Mouse (Mus musculus) thymus, adult 2 months (tissue): ENCODE measurements around the gene Kars. TPM values are rescaled to one million over a fixed set of nuclear protein-coding genes. Genes with fewer than 3 reads are reported as not detected.

ENCODE experiments used
- DNase-seq: peaks from one replicate; pipeline ENCODE4 v3.0.0; 2021
- H3K27ac ChIP-seq: fragments of 200-500 bp; 2 replicates; pipeline ENCODE4 v1.5.1; 2012; ENCODE audit warnings: low read length, control low read depth; ENCODE audit not compliant: control insufficient read depth, insufficient read depth
- H3K27me3 ChIP-seq: fragments of 200-500 bp; 2 replicates; pipeline ENCODE4 v1.6.1; 2012; ENCODE audit warnings: mild to moderate bottlenecking, low read length, moderate library complexity, mixed read lengths; ENCODE audit not compliant: control insufficient read depth, insufficient read depth
- H3K36me3 ChIP-seq: fragments of 200-500 bp; 2 replicates; pipeline ENCODE4 v1.6.1; 2012; ENCODE audit warnings: mild to moderate bottlenecking, low read length, moderate library complexity; ENCODE audit not compliant: control insufficient read depth, insufficient read depth
- H3K4me1 ChIP-seq: fragments of 200-500 bp; replicated peaks from 2 replicates; pipeline ENCODE4 v1.6.1; 2012; ENCODE audit warnings: low read length; ENCODE audit not compliant: control insufficient read depth, insufficient read depth
- H3K4me3 ChIP-seq: fragments of 200-500 bp; 2 replicates; pipeline ENCODE4 v1.5.1; 2012; ENCODE audit warnings: mild to moderate bottlenecking, low read length, control low read depth, moderate library complexity; ENCODE audit not compliant: control insufficient read depth, insufficient read depth
- CTCF ChIP-seq: fragments of 200-500 bp; IDR thresholded peaks from 2 replicates; pipeline ENCODE4 v1.5.1; 2012; ENCODE audit warnings: mild to moderate bottlenecking, control low read depth, low read length, moderate library complexity, borderline replicate concordance; ENCODE audit not compliant: control insufficient read depth, poor library complexity, insufficient read depth; ENCODE audit errors: extremely low read depth
- POLR2A ChIP-seq: fragments of 200-500 bp; IDR thresholded peaks from 2 replicates; pipeline ENCODE4 v1.6.1; 2012; ENCODE audit warnings: mild to moderate bottlenecking, low read length, control low read depth, moderate library complexity; ENCODE audit not compliant: control insufficient read depth, poor library complexity, insufficient read depth; ENCODE audit errors: extremely low read depth
- WGBS: fragments of 180-500 bp; shearing (Covaris S2); methylation state at CpG from one replicate; pipeline ENCODE4 v1.1.7; 2018; 5-methylcytosine and 5-hydroxymethylcytosine counted together
- polyA plus RNA-seq: library from polyadenylated mRNA; depleted of rRNA; stranded (reverse); fragments of >200 nt; gene quantifications from 2 replicates; pipeline ENCODE4 v1.2.3, GENCODE M21; 2012; rRNA removed

Gene Kars
- polyA plus RNA-seq, 1 experiment, result 54.5 TPM

DNA sequence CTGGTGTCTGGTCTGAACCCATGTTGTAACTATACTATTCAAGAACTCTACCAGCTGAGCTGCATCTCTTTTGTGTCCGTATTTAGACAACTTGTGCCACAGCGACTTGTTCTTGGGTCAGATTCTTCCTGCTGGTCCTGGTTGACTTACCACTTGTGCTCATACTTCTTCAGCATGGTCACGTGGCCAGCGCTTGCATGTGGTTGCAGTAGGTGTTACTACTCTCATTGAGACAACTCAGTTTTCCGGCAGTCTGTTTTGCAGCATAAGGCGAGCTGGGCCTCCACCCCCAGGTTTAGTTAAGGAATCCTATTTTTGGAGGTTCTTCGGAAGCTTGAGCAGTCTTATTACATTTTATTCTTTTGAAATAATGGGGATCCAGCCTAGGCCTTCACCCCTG lies 59.8 kb downstream of the Kars start:
- no peak for TF ChIP-seq CTCF
- TF ChIP-seq POLR2A, result no peak
- WGBS, result 97% methylated on average over 7 of the region's 7 CpGs
- no peak overlapping the region for H3K27ac ChIP-seq
- no peak overlapping the region for H3K4me3 ChIP-seq
- DNase-seq, result no peak
- peaks cover 13% of the 10 kb centered on the region for H3K4me1 ChIP-seq
- H3K36me3 ChIP-seq, result peaks cover 26% of the 10 kb centered on the region
- no peaks in the 10 kb centered on the region for H3K27me3 ChIP-seq

DNA sequence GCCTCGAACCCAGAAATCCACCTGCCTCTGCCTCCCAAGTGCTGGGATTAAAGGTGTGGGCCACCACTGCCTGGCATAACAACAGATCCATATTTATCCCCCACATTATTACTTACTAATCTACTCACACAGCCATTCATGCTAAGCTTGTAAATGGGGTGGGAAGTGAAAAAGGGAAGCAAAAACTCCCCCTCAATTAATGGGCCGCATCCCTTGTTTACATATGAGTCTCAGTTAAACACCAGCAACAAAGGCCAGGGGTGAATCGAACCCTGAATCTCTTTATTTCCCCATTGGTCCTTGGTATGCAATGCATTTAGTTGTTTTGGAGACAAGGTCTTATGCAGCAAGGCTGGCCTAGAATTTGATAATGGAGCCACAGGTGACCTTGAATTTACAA lies 60.3 kb downstream of the Kars start:
- WGBS, result 95% methylated on average over 3 of the region's 3 CpGs
- no peak for DNase-seq
- Histone ChIP-seq H3K36me3 (peaks cover 26% of the 10 kb centered on the region), H3K27ac (no peak overlapping the region), H3K4me1 (peaks cover 9% of the 10 kb centered on the region), H3K27me3 (no peaks in the 10 kb centered on the region), H3K4me3 (no peak overlapping the region)
- TF ChIP-seq CTCF (no peak), POLR2A (no peak)

DNA sequence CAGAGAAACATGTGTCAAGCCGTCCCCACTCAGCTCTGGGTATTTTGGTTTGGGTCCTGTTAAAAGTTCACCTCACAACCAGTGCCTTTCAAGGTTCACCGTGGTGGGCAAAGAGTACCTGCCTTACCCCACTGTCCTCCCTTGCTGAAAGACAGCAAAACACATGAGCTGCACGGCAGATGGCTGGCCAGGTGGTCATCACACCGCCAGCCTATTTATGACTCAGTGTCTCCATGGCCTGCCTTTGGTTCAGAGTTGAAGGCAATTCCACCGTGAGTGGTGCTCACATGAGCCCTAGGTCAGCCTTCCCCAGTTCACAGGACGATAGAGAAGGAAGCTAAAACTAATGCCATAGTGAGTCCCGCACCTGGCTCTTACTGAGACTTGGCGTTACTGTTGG lies 63.2 kb downstream of the Kars start:
- Histone ChIP-seq H3K27me3 (no peaks in the 10 kb centered on the region), H3K36me3 (peaks cover 35% of the 10 kb centered on the region), H3K27ac (no peak overlapping the region), H3K4me3 (no peak overlapping the region), H3K4me1 (no peaks in the 10 kb centered on the region)
- WGBS, result 96% methylated on average over 8 of the region's 8 CpGs
- no peak for DNase-seq
- TF ChIP-seq POLR2A (no peak), CTCF (no peak)

DNA sequence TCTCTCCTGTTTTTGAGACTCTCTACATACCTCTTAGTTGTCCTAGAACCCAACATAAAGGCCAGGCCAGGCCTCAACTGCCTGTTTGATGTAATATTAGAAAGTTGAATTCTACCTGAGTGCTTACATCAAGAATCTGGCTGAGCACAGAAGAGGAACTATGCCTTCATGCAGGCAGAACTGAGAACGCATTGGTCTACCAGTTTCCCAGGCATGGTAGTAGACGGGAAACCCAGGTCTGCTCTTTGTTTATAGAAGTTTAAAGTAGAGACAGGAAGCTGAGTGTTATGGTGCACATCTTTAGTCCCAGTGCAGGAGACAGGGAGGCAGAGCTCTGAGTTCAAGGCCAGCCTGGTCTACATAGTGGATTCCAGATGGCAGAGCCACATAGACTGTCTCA lies 64.0 kb downstream of the Kars start:
- peaks cover 32% of the 10 kb centered on the region for H3K36me3 ChIP-seq
- no peak for DNase-seq
- 78% methylated on average over 2 of the region's 2 CpGs for WGBS

DNA sequence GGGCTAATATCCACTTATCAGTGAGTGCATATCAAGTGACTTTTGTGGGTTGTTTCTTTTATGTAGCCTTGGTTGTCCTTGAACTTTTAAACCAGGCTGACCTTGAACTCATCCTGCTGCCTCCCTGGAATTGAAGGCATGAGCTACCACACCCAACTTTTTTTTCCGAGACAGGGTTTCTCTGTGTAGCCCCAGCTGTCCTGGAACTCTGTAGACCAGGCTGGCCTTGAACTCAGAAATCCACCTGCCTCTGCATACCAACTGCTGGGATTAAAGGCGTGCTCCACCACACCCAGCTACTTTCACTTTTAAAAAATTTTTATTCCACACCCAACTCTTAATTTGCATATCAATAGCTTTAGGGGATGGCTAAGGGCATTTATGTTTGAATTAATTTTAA lies 67.6 kb downstream of the Kars start:
- Histone ChIP-seq H3K4me3 (no peak overlapping the region), H3K27me3 (no peaks in the 10 kb centered on the region), H3K4me1 (peaks cover 14% of the 10 kb centered on the region), H3K27ac (no peak overlapping the region), H3K36me3 (peaks cover 24% of the 10 kb centered on the region)
- DNase-seq, result no peak
- TF ChIP-seq CTCF (no peak), POLR2A (no peak)
- 90% methylated on average over 2 of the region's 2 CpGs for WGBS

More for the DNA sequence above, 64.0 kb downstream of the Kars start:
- Histone ChIP-seq H3K27me3 (no peaks in the 10 kb centered on the region), H3K27ac (no peak overlapping the region), H3K4me1 (peaks cover 1% of the 10 kb centered on the region; the same call in 1 of the 2 replicates), H3K4me3 (no peak overlapping the region)
- no peak for TF ChIP-seq POLR2A
- TF ChIP-seq CTCF, result no peak

Other genes with a start within 250 kb of the Kars start
- gene Cfdp1, start 157.0 kb downstream of the Kars start, polyA plus RNA-seq, result 5.5 and 5.8 TPM in 2 replicates
- gene Tmem170, start 134.6 kb downstream of the Kars start, polyA plus RNA-seq, result 3.1 and 3.7 TPM in 2 replicates
- gene Chst5, start 100.9 kb downstream of the Kars start, polyA plus RNA-seq, result 0.75 and 0.83 TPM in 2 replicates
- 2.4 and 2.8 TPM in 2 replicates for gene Tmem231, start 77.4 kb downstream of the Kars start, polyA plus RNA-seq
- gene Gabarapl2, start 70.6 kb downstream of the Kars start, polyA plus RNA-seq, result 34.1 and 45.3 TPM in 2 replicates
- gene Adat1, start 19.0 kb downstream of the Kars start, polyA plus RNA-seq, result 4.0 and 4.5 TPM in 2 replicates
- gene Terf2ip, start 75 bp upstream of the Kars start, polyA plus RNA-seq, result 13.1 and 15.7 TPM in 2 replicates
- not detected in 2 replicates for gene Gm6793, start 3.7 kb upstream of the Kars start, polyA plus RNA-seq